ENCODE assay signal across 8 mouse cellular contexts in genomic region chr12:69582613-69583269, GRCm38 (mm10). TPM values are rescaled to one million over a fixed set of nuclear protein-coding genes. Genes with fewer than 3 reads are reported as not detected.
A peak's percentile ranks its signal among the peaks of the same experiment; 100 is the strongest.
DNase-seq lines count a peak whose midpoint lies in the region; ATAC-seq lines count a peak whose summit lies in the region.

Gene Vcpkmt (minus strand): TSS chr12:69583028.

- DNase-seq in ZHBTc4 (ENCODE audit: low read depth, low spot score) = peak; percentile 97
- DNase-seq in gastrocnemius, adult 8-10 months (ENCODE audit: low spot score in 2 of 2) = peak; percentile 52 to 79
- DNase-seq in hindlimb bud, embryonic 11.5 days (ENCODE audit: extremely low spot score, low read depth, low spot score) = peak; percentile 73
- DNase-seq in left cerebral cortex, adult 8-10 months (ENCODE audit: low spot score in 2 of 2) = peak; percentile 72 to 88
- DNase-seq in right cerebral cortex, postnatal 10 days (ENCODE audit: low spot score in 2 of 2) = peak; percentile 92 to 94
- peak; percentile 85 for DNase-seq in urinary bladder, postnatal 25 days (ENCODE audit: low spot score)

- H3K27me3 ChIP-seq in megakaryocyte, embryonic 14.5 days (replicated peaks) = no peaks in the 10 kb centered on the region

- no peaks in the 10 kb centered on the region for H3K9me3 ChIP-seq in megakaryocyte, embryonic 14.5 days

- ATAC-seq in common myeloid progenitor, adult 5-6 weeks (replicated peaks; ENCODE audit: low read depth, poor library complexity, severe bottlenecking) = peak; percentile 97

- H3K36me3 ChIP-seq in megakaryocyte, embryonic 14.5 days (replicated peaks; ENCODE audit: low read length) = peaks cover 65% of the 10 kb centered on the region

- H3K4me1 ChIP-seq in megakaryocyte, embryonic 14.5 days = peaks cover 28% of the 10 kb centered on the region

- H3K4me3 ChIP-seq in megakaryocyte, embryonic 14.5 days (replicated peaks) = peak within 1 kb of the TSS; percentile 98

RNA-seq across cellular contexts. Expression of gene Vcpkmt, which starts in this region (rescaled TPM):
- total RNA-seq in common myeloid progenitor, adult 5-6 weeks (2017) = 13.5 and 16.6 TPM in 2 replicates
- total RNA-seq in gastrocnemius, adult 8-10 months (2022) = 1 to 10 TPM; 2.9 to 5.5 (median 4.1) TPM
- total RNA-seq in left cerebral cortex, adult 8-10 months (2022) = 10 to 100 TPM; 19.5 to 23.6 (median 22.3) TPM
- polyA plus RNA-seq in megakaryocyte, embryonic 14.5 days (2012; ENCODE audit: insufficient read depth, low replicate concordance) = 7.0 TPM in 1 of 2 replicates, not detected in the other

Comparison
In these comparisons a context has a peak if more than half of its experiments do, and no peak if none do; other contexts are left out.
1. Peak in every context shown above with its lines: DNase-seq, ATAC-seq and H3K4me3 ChIP-seq.